Mouse (Mus musculus) urinary bladder, adult 18-20 months (tissue): ENCODE measurements around the gene Vmn1r11.

Experiments used
- DNase-seq, 2 experiments: peaks; one replicate each; pipeline ENCODE4 v3.0.0; 2022; ENCODE audit warnings: low spot score in 2 of 2, mixed read lengths in 2 of 2

The Vmn1r11 gene

GRCm38 (mm10) chr6:57133155-57133554, at the start of gene Vmn1r11:
Gene Vmn1r11 (plus strand): TSS chr6:57133455.
- no peak for DNase-seq

- DNase-seq = no peak
Observed at GRCm38 (mm10) chr6:57106358-57106757, 26.9 kb upstream of the Vmn1r11 start.

GRCm38 (mm10) chr6:57109154-57109553, 24.1 kb upstream of the Vmn1r11 start, which contains the start of gene Vmn1r10:
Gene Vmn1r10 (plus strand): TSS chr6:57109454.
- no peak for DNase-seq

GRCm38 (mm10) chr6:57156619-57157018, 23.4 kb downstream of the Vmn1r11 start, which contains the start of gene Vmn1r12:
Gene Vmn1r12 (plus strand): TSS chr6:57156919.
- DNase-seq = no peak
